Mouse (Mus musculus) spleen, embryonic (tissue): ENCODE results near the gene Slc35e2.

ENCODE experiments used
- CTCF ChIA-PET: fragments of 350-600 bp; sonication (Branson Sonifier 250); formaldehyde crosslinking; loops from one replicate; lab custom pipeline; 2022; lab: Charles Lee

Gene Slc35e2

GRCm38 (mm10) chr4:155624338-155625291, 23.4 kb downstream of the Slc35e2 start, which contains the start of gene Cdk11b:
Gene Cdk11b (plus strand): TSS chr4:155624854.
- CTCF ChIA-PET, result interaction anchor here (0.7 to 1.0 kb wide), 2 partner anchors 17 to 198 kb away, joined by 3 to 5 read pairs; no protein-coding TSS in a partner anchor

GRCm38 (mm10) chr4:155630267-155630666, 29.1 kb downstream of the Slc35e2 start:
- CTCF ChIA-PET, result interaction anchor here (0.6 to 0.7 kb wide), 2 partner anchors 26 kb away, joined by 3 to 5 read pairs; no protein-coding TSS in a partner anchor

- CTCF ChIA-PET, result no interaction called here
Measured at GRCm38 (mm10) chr4:155635766-155636499, 34.7 kb downstream of the Slc35e2 start.

GRCm38 (mm10) chr4:155643531-155643930, 42.3 kb downstream of the Slc35e2 start:
- CTCF ChIA-PET, result interaction anchor here (1.0 kb wide), 1 partner anchor 58 kb away, joined by 4 read pairs; no protein-coding TSS in a partner anchor

- CTCF ChIA-PET, result interaction anchor here (0.8 kb wide), 1 partner anchor 140 kb away, joined by 9 read pairs; no protein-coding TSS in a partner anchor
Measured at GRCm38 (mm10) chr4:155645308-155645707, 44.1 kb downstream of the Slc35e2 start, which contains the start of gene Gm10563. Gene Gm10563 (minus strand): TSS chr4:155645408.

GRCm38 (mm10) chr4:155645721-155646120, 44.5 kb downstream of the Slc35e2 start:
- CTCF ChIA-PET, result interaction anchor here (0.9 kb wide), 1 partner anchor 9 kb away, joined by 3 read pairs; no protein-coding TSS in a partner anchor

- CTCF ChIA-PET, result interaction anchor here (0.9 kb wide), 1 partner anchor 10 kb away, joined by 3 read pairs; no protein-coding TSS in a partner anchor
Measured at GRCm38 (mm10) chr4:155649355-155649754, 48.1 kb downstream of the Slc35e2 start.

GRCm38 (mm10) chr4:155651553-155652269, 50.5 kb downstream of the Slc35e2 start:
- CTCF ChIA-PET, result no interaction called here

GRCm38 (mm10) chr4:155652283-155653085, 51.3 kb downstream of the Slc35e2 start:
- CTCF ChIA-PET, result no interaction called here

- CTCF ChIA-PET, result no interaction called here
Measured at GRCm38 (mm10) chr4:155653086-155653450, 51.9 kb downstream of the Slc35e2 start, which contains the start of gene Mmp23. Gene Mmp23 (minus strand): TSS chr4:155653384.

GRCm38 (mm10) chr4:155653451-155654182, 52.4 kb downstream of the Slc35e2 start:
- CTCF ChIA-PET, result interaction anchor here (0.6 to 1.0 kb wide), 3 partner anchors 7 to 227 kb away, joined by 3 read pairs; partner anchors contain the start of gene Mib2

GRCm38 (mm10) chr4:155654183-155654455, 52.9 kb downstream of the Slc35e2 start:
- CTCF ChIA-PET, result interaction anchor here (1.0 kb wide), 2 partner anchors 8 to 15 kb away, joined by 3 read pairs; partner anchors contain the start of gene Mib2

GRCm38 (mm10) chr4:155654456-155655298, 53.5 kb downstream of the Slc35e2 start:
- CTCF ChIA-PET, result interaction anchor here (1.0 kb wide), 2 partner anchors 8 to 14 kb away, joined by 3 read pairs; partner anchors contain the start of gene Mib2

- CTCF ChIA-PET, result interaction anchor here (0.6 kb wide), 1 partner anchor 26 kb away, joined by 5 read pairs; no protein-coding TSS in a partner anchor
Measured at GRCm38 (mm10) chr4:155656214-155656751, 55.1 kb downstream of the Slc35e2 start.

- CTCF ChIA-PET, result no interaction called here
Measured at GRCm38 (mm10) chr4:155658961-155659360, 57.7 kb downstream of the Slc35e2 start.

GRCm38 (mm10) chr4:155660641-155661040, 59.4 kb downstream of the Slc35e2 start:
- CTCF ChIA-PET, result no interaction called here

- CTCF ChIA-PET, result no interaction called here
Measured at GRCm38 (mm10) chr4:155666903-155667302, 65.7 kb downstream of the Slc35e2 start.
